Mouse (Mus musculus): ENCODE measurements at regions not wholly inside any gene's neighbourhood (a gene's known extent, or its start where the extent isn't known, plus 50 kb on each side); places are given as distances from the start of the nearest gene placed in this dataset.

DNA sequence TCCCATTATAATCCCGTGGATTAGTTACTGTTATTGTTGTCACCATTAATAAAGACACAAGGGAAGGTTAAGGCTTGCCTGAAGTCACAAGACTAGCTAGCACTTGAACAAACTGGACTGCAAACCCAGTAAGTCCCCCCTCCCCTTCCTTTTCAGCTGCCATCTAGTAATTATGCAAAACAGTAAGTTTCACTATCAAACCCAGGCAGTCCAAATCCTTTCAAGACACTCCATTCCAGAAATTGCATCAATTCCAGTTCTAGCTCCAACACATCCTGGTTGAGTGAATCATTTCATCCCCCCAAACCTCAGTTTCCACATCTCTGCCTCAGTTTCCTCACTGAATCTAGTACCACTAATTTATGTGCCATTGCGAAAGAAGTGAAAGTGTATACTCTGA, 129.7 kb upstream of the Plxnc1 start:
- TF ChIP-seq POLR2A (IDR thresholded peaks at IDR 0.05; ENCODE audit: control insufficient read depth, extremely low read depth, insufficient read depth, low read length, poor library complexity) = no peak
- no peak for TF ChIP-seq CTCF (IDR thresholded peaks at IDR 0.05; ENCODE audit: borderline replicate concordance, control insufficient read depth, extremely low read depth, insufficient read depth, low read length, poor library complexity)

Data from thymus, adult 2 months (tissue).